Mouse (Mus musculus): ENCODE results near the gene Mrgpre. TPM values are rescaled to one million over a fixed set of nuclear protein-coding genes. Genes with fewer than 3 reads are reported as not detected.
A peak's percentile ranks its signal among the peaks of the same experiment; 100 is the strongest.

Gene Mrgpre
- total and polyA plus RNA-seq, 2 experiments: 0.09 to 0.78 TPM

DNA sequence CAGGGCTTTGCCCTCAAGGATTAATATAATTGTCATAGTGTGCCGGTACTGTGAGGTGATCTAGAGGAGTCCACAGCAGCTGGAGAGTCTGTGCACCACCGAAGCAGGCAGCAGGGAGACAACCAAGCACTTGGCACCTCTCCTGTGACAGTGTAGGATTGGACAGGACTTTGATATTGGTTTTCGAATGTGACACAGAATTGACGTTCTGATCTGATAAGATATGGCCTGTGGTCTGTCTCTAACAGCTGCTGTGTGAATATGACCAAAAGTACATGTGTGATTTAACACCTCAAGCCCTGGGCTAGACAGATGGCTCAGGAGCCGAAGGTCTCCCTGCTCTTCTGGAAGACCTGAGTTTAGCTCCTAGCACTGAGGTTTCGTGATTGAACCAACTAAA is 16.0 kb downstream of the Mrgpre start:
- H3K4me1 ChIP-seq (ENCODE audit: control insufficient read depth, insufficient read depth, low read length): peaks cover 19% of the 10 kb centered on the region
- peak; percentile 90 for DNase-seq (ENCODE audit: extremely low read depth, low read depth, low spot score)
- no peak for TF ChIP-seq POLR2A (IDR thresholded peaks at IDR 0.05; ENCODE audit: extremely low read depth, insufficient read depth, low read length)
- TF ChIP-seq CTCF (IDR thresholded peaks at IDR 0.05; ENCODE audit: low read depth, low read length): no peak
- no peak overlapping the region for H3K9ac ChIP-seq (ENCODE audit: low read depth, low read length)
- H3K4me3 ChIP-seq (ENCODE audit: insufficient read depth, low read depth, low read length): no peak overlapping the region
- 17% methylated on average over 6 of the region's 6 CpGs for WGBS
- H3K27ac ChIP-seq (replicated peaks; ENCODE audit: insufficient read depth, low read depth, low read length): peak overlapping the region; percentile 24
- no peaks in the 10 kb centered on the region for H3K79me2 ChIP-seq (ENCODE audit: control insufficient read depth, insufficient read depth, low read length)
- no peaks in the 10 kb centered on the region for H3K36me3 ChIP-seq (ENCODE audit: control insufficient read depth, insufficient read depth, low read length)
- H3K27me3 ChIP-seq (ENCODE audit: control insufficient read depth, insufficient read depth, low read length): no peaks in the 10 kb centered on the region

DNA sequence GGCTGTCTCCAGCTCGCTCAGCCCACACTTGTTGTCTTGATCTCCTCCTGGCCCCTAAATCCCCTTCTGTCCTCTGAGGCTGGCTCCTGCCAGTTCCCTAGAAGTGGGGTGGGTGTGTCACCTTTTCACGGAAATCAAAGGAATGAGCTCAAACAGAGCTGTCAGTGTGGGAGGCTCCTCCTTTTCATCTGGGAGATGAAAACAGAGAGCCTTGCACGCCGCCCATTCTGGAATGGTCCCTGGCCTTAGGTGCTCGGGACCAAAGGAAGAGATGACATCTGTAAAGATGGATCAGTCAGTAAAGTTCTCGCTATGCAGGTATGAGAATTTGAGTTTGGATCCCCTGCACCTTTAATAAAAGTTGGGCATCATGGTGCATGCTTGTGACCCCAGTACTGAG is 17.4 kb downstream of the Mrgpre start, which contains the start of gene Mrgprg:
Gene Mrgprg (minus strand): TSS at position 101 of the 400 bp plus-strand sequence.
- Histone ChIP-seq H3K4me1 (ENCODE audit: control insufficient read depth, insufficient read depth, low read length) (peaks cover 19% of the 10 kb centered on the region), H3K36me3 (ENCODE audit: control insufficient read depth, insufficient read depth, low read length) (no peaks in the 10 kb centered on the region), H3K4me3 (ENCODE audit: insufficient read depth, low read depth, low read length) (no peak within 1 kb of the TSS), H3K27ac (replicated peaks; ENCODE audit: insufficient read depth, low read depth, low read length) (no peak within 1 kb of the TSS), H3K27me3 (ENCODE audit: control insufficient read depth, insufficient read depth, low read length) (no peaks in the 10 kb centered on the region), H3K9ac (ENCODE audit: low read depth, low read length) (no peak within 1 kb of the TSS), H3K79me2 (ENCODE audit: control insufficient read depth, insufficient read depth, low read length) (no peaks in the 10 kb centered on the region)
- no peak for DNase-seq (ENCODE audit: extremely low read depth, low read depth, low spot score)
- 78% methylated on average over 6 of the region's 6 CpGs for WGBS
- TF ChIP-seq CTCF (IDR thresholded peaks at IDR 0.05; ENCODE audit: low read depth, low read length) (no peak), POLR2A (IDR thresholded peaks at IDR 0.05; ENCODE audit: extremely low read depth, insufficient read depth, low read length) (no peak)

DNA sequence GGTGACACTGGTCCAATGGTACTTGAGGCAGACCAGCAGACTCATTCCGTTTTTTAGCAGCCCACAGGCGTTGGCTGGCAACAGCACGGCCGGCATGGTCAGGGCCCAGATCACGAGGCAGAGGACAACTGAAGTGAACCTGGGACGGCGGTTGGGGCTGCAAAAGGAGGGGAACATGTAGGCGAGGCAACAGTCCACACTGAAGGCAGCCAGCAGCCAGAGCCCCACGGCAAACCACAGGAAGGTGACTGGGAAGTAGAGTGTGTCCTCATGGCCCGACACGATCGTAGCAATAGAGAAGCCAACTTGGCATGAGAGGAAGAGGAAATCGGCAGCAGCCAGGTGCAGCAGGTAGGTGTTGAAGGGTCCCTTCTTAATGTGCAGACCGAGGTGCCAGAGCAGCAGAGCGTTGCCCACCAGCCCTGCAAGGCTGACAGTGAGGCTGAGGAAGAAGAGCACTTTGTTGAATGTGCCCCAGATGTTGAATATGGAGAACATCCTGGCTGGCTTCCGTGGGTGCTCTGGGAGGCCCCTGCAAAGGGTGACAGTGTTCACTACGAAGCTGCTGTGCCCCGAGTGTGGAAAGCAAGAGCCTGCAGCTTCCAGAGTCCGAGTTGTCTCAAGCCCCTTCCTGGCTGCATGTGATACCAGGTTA is 19.3 kb downstream of the Mrgpre start:
- 75% methylated on average over 19 of the region's 19 CpGs for WGBS
- H3K4me1 ChIP-seq (ENCODE audit: control insufficient read depth, insufficient read depth, low read length): peaks cover 16% of the 10 kb centered on the region
- H3K36me3 ChIP-seq (ENCODE audit: control insufficient read depth, insufficient read depth, low read length): no peaks in the 10 kb centered on the region
- TF ChIP-seq CTCF (IDR thresholded peaks at IDR 0.05; ENCODE audit: low read depth, low read length) (no peak), POLR2A (IDR thresholded peaks at IDR 0.05; ENCODE audit: extremely low read depth, insufficient read depth, low read length) (no peak)
- no peak overlapping the region for H3K27ac ChIP-seq (replicated peaks; ENCODE audit: insufficient read depth, low read depth, low read length)
- no peak overlapping the region for H3K9ac ChIP-seq (ENCODE audit: low read depth, low read length)
- no peaks in the 10 kb centered on the region for H3K79me2 ChIP-seq (ENCODE audit: control insufficient read depth, insufficient read depth, low read length)
- no peak for DNase-seq (ENCODE audit: extremely low read depth, low read depth, low spot score)
- H3K27me3 ChIP-seq (ENCODE audit: control insufficient read depth, insufficient read depth, low read length): no peaks in the 10 kb centered on the region
- no peak overlapping the region for H3K4me3 ChIP-seq (ENCODE audit: insufficient read depth, low read depth, low read length)

DNA sequence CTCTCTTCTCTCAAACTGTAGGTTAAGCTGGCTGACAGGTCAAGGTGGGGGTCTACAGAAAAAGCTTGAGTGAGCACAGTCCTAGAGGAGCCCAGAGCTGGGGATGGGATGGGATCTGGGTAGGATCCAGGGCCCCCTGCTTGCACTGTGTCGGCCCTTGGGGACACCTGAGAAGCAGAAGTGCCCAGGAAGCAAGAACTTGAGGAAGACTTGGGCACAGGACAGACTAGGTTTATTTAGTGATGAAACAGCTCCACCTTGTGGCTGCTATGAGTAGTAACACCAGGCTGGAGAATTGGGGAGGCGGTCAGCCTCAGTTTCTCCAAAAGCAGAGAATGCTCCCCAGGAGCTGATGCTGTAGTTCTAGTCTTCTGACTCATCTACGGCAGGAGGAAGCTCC is 20.5 kb downstream of the Mrgpre start:
- Histone ChIP-seq H3K79me2 (ENCODE audit: control insufficient read depth, insufficient read depth, low read length) (no peaks in the 10 kb centered on the region), H3K36me3 (ENCODE audit: control insufficient read depth, insufficient read depth, low read length) (no peaks in the 10 kb centered on the region), H3K4me1 (ENCODE audit: control insufficient read depth, insufficient read depth, low read length) (peaks cover 8% of the 10 kb centered on the region; the same call in 1 of the 2 replicates), H3K27ac (replicated peaks; ENCODE audit: insufficient read depth, low read depth, low read length) (no peak overlapping the region), H3K4me3 (ENCODE audit: insufficient read depth, low read depth, low read length) (no peak overlapping the region), H3K9ac (ENCODE audit: low read depth, low read length) (no peak overlapping the region), H3K27me3 (ENCODE audit: control insufficient read depth, insufficient read depth, low read length) (no peaks in the 10 kb centered on the region)
- WGBS: 16% methylated on average over 3 of the region's 3 CpGs
- peak; percentile 50 for DNase-seq (ENCODE audit: extremely low read depth, low read depth, low spot score)
- TF ChIP-seq CTCF (IDR thresholded peaks at IDR 0.05; ENCODE audit: low read depth, low read length) (peak; percentile 50; the same call in 1 of the 2 replicates), POLR2A (IDR thresholded peaks at IDR 0.05; ENCODE audit: extremely low read depth, insufficient read depth, low read length) (no peak)

DNA sequence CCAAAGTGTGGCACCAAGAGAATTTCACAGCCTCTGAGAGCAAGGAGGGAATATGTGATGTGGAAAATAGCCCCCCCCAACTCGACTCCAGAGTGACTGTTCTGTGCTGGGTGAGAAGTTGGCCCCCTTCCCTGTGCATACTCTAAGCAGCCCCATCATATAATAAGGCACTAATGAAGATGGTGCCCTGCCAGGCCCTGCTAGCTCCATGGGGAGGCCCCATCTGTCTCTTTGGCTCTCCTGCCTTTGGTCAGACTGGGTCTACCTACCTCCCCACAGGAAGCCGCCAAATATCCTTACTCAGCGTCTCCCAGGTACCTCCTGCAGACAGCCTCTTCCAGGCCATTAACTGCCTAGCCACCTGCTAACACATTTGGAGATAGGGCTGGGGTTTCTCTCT is 25.3 kb downstream of the Mrgpre start:
- no peaks in the 10 kb centered on the region for H3K79me2 ChIP-seq (ENCODE audit: control insufficient read depth, insufficient read depth, low read length)
- no peaks in the 10 kb centered on the region for H3K27me3 ChIP-seq (ENCODE audit: control insufficient read depth, insufficient read depth, low read length)
- H3K36me3 ChIP-seq (ENCODE audit: control insufficient read depth, insufficient read depth, low read length): no peaks in the 10 kb centered on the region
- H3K9ac ChIP-seq (ENCODE audit: low read depth, low read length): no peak overlapping the region
- DNase-seq (ENCODE audit: extremely low read depth, low read depth, low spot score): no peak
- TF ChIP-seq CTCF (IDR thresholded peaks at IDR 0.05; ENCODE audit: low read depth, low read length) (no peak), POLR2A (IDR thresholded peaks at IDR 0.05; ENCODE audit: extremely low read depth, insufficient read depth, low read length) (no peak)
- H3K27ac ChIP-seq (replicated peaks; ENCODE audit: insufficient read depth, low read depth, low read length): no peak overlapping the region
- WGBS: 74% methylated on average over 3 of the region's 3 CpGs
- peaks cover 22% of the 10 kb centered on the region for H3K4me1 ChIP-seq (ENCODE audit: control insufficient read depth, insufficient read depth, low read length)
- no peak overlapping the region for H3K4me3 ChIP-seq (ENCODE audit: insufficient read depth, low read depth, low read length)

DNA sequence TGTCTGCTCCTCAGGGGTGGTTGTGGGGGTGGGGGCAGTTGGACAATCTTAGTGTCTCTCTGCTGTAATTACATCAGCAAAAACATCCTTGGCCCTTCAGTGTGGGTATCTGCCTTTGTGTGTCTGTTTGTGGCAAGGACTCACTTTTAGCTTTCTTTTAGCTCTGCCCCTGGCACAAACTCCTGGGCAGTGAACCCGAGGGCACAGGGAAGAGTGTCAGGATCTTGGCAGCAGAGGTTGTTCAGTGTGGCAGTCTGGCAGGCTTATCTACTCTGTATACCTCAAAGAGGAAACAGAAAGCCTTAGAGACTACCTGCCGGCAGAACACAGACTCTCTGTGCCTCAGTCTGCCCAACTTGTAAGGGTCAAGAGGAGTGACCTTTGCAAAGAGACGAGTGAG is 26.6 kb downstream of the Mrgpre start:
- Histone ChIP-seq H3K79me2 (ENCODE audit: control insufficient read depth, insufficient read depth, low read length) (no peaks in the 10 kb centered on the region), H3K4me3 (ENCODE audit: insufficient read depth, low read depth, low read length) (no peak overlapping the region), H3K4me1 (ENCODE audit: control insufficient read depth, insufficient read depth, low read length) (peaks cover 22% of the 10 kb centered on the region), H3K27me3 (ENCODE audit: control insufficient read depth, insufficient read depth, low read length) (no peaks in the 10 kb centered on the region), H3K36me3 (ENCODE audit: control insufficient read depth, insufficient read depth, low read length) (no peaks in the 10 kb centered on the region), H3K9ac (ENCODE audit: low read depth, low read length) (no peak overlapping the region), H3K27ac (replicated peaks; ENCODE audit: insufficient read depth, low read depth, low read length) (no peak overlapping the region)
- no peak for TF ChIP-seq CTCF (IDR thresholded peaks at IDR 0.05; ENCODE audit: low read depth, low read length)
- TF ChIP-seq POLR2A (IDR thresholded peaks at IDR 0.05; ENCODE audit: extremely low read depth, insufficient read depth, low read length): no peak
- DNase-seq (ENCODE audit: extremely low read depth, low read depth, low spot score): peak; percentile 89
- WGBS: 23% methylated on average over 3 of the region's 3 CpGs

Measured in liver, adult 2 months (tissue).